Mouse (Mus musculus) heart, embryonic 14.5 days (tissue): ENCODE data around the gene Bcap29. TPM values are rescaled to one million over a fixed set of nuclear protein-coding genes. Genes with fewer than 3 reads are reported as not detected.
"Not testable (repeated sequence)": the region's sequence is repeated elsewhere in the genome, so short reads cannot be mapped to it uniquely, and the experiment has no call there.

ENCODE experiments used
- ATAC-seq: fragments of 200-750 bp; cut with Nextera tagmentation; 2 replicates; pipeline ENCODE4 v1.8.0; 2017; ENCODE audit warnings: low read depth, moderate TSS enrichment; ENCODE audit not compliant: insufficient number of reproducible peaks, insufficient read depth, low FRiP score
- H3K27ac ChIP-seq, 2 experiments: fragments of 200-500 bp in 1 of 2; fragments of 300-500 bp in 1 of 2; sonication (generic) in 1 of 2; replicated peaks in 1 of 2; 2 replicates each; pipeline ENCODE4 v1.5.1; 2012 to 2014; ENCODE audit warnings: low read depth in 2 of 2, low read length in 2 of 2, control low read depth in 1 of 2, mild to moderate bottlenecking in 1 of 2, mixed read lengths in 1 of 2; ENCODE audit not compliant: control insufficient read depth in 1 of 2, insufficient read depth in 1 of 2
- H3K27me3 ChIP-seq: fragments of 300-500 bp; sonication (generic); 2 replicates; pipeline ENCODE4 v1.6.1; 2014; ENCODE audit warnings: mild to moderate bottlenecking, low read length, control low read depth; ENCODE audit not compliant: control insufficient read depth, insufficient read depth
- H3K36me3 ChIP-seq: fragments of 300-500 bp; sonication (generic); 2 replicates; pipeline ENCODE4 v1.6.1; 2014; ENCODE audit warnings: mild to moderate bottlenecking, control low read depth, low read length, mixed read lengths; ENCODE audit not compliant: control insufficient read depth, insufficient read depth
- H3K4me1 ChIP-seq, 2 experiments: fragments of 200-500 bp in 1 of 2; fragments of 300-500 bp in 1 of 2; sonication (generic) in 1 of 2; 2 replicates each; pipeline ENCODE4 v1.6.1; 2012 to 2014; ENCODE audit warnings: low read length in 2 of 2, control low read depth in 1 of 2, mixed read lengths in 1 of 2; ENCODE audit not compliant: control insufficient read depth in 2 of 2, insufficient read depth in 2 of 2
- H3K4me2 ChIP-seq: fragments of 300-500 bp; sonication (generic); 2 replicates; pipeline ENCODE4 v1.6.1; 2014; ENCODE audit warnings: mild to moderate bottlenecking, low read length
- H3K4me3 ChIP-seq, 2 experiments: fragments of 200-500 bp in 1 of 2; fragments of 300-500 bp in 1 of 2; sonication (generic) in 1 of 2; 2 replicates each; pipeline ENCODE4 v1.5.1; 2012 to 2014; ENCODE audit warnings: low read length in 2 of 2, mild to moderate bottlenecking in 2 of 2, control low read depth in 1 of 2, low read depth in 1 of 2, moderate library complexity in 1 of 2; ENCODE audit not compliant: control insufficient read depth in 1 of 2, insufficient read depth in 1 of 2
- H3K9ac ChIP-seq: fragments of 300-500 bp; sonication (generic); 2 replicates; pipeline ENCODE4 v1.6.1; 2014; ENCODE audit warnings: mild to moderate bottlenecking, low read length
- H3K9me3 ChIP-seq: fragments of 300-500 bp; sonication (generic); 2 replicates; pipeline ENCODE4 v1.6.1; 2016; ENCODE audit warnings: low read length, control low read depth; ENCODE audit not compliant: control insufficient read depth
- WGBS: fragments of 180-500 bp; shearing (Covaris S2); extraction: QIAGEN DNeasy Blood & Tissue Kit; methylation state at CpG from one replicate; pipeline ENCODE4 v1.1.7; 2014; 5-methylcytosine and 5-hydroxymethylcytosine counted together
- polyA plus RNA-seq: library from polyadenylated mRNA; unstranded; fragments of >200 nt; fragmentation: Nextera tagmentation; extraction: Ambion mirVana; gene quantifications from 2 replicates; pipeline ENCODE4 v1.2.1, GENCODE M21; 2014

The Bcap29 gene
- polyA plus RNA-seq, 1 experiment from 2014 or later, result 49.4 TPM

GRCm38 (mm10) chr12:31578691-31579476, 55.6 kb downstream of the Bcap29 start:
- ATAC-seq, result no peak
- WGBS, result 85% methylated on average over 8 of the region's 8 CpGs
- H3K27ac ChIP-seq, result no peak overlapping the region

GRCm38 (mm10) chr12:31574506-31574905, 60.0 kb downstream of the Bcap29 start:
- H3K4me2 ChIP-seq, result no peak overlapping the region
- whole genome bisulfite sequencing, result 82% methylated on average over 5 of the region's 5 CpGs
- no peak overlapping the region for H3K4me3 ChIP-seq
- no peaks in the 10 kb centered on the region for H3K36me3 ChIP-seq
- no peak overlapping the region for H3K9ac ChIP-seq
- H3K9me3 ChIP-seq, result no peaks in the 10 kb centered on the region
- no peak overlapping the region for H3K27ac ChIP-seq
- ATAC-seq, result no peak
- H3K27me3 ChIP-seq, result no peaks in the 10 kb centered on the region
- H3K4me1 ChIP-seq, result peaks cover 3 to 6% of the 10 kb centered on the region in 2 experiments

More at GRCm38 (mm10) chr12:31578691-31579476, 55.6 kb downstream of the Bcap29 start:
- 0 out of 4 replicates have a peak, but pooled peaks cover 0 to 7% of the 10 kb centered on the region in 2 experiments for H3K4me1 ChIP-seq
- H3K27me3 ChIP-seq, result no peaks in the 10 kb centered on the region
- H3K4me2 ChIP-seq, result no peak overlapping the region
- no peaks in the 10 kb centered on the region for H3K36me3 ChIP-seq
- H3K9ac ChIP-seq, result no peak overlapping the region
- no peak overlapping the region for H3K4me3 ChIP-seq
- no peaks in the 10 kb centered on the region for H3K9me3 ChIP-seq

GRCm38 (mm10) chr12:31569784-31570183, 64.7 kb downstream of the Bcap29 start:
- Histone ChIP-seq H3K27ac (0 out of 4 replicates have a peak overlapping the region, but pooled peaks of 1 of the 2 experiments have one; percentile 33), H3K4me3 (no peak overlapping the region), H3K9ac (no peak overlapping the region), H3K9me3 (no peaks in the 10 kb centered on the region), H3K4me2 (no peak overlapping the region), H3K4me1 (peaks cover 7 to 20% of the 10 kb centered on the region in 2 experiments), H3K27me3 (no peaks in the 10 kb centered on the region), H3K36me3 (no peaks in the 10 kb centered on the region)
- WGBS, result 45% methylated on average over 2 of the region's 2 CpGs
- no peak for ATAC-seq

- Histone ChIP-seq H3K27ac (peak overlapping the region; percentile 77 to 79), H3K27me3 (no peaks in the 10 kb centered on the region), H3K9me3 (no peaks in the 10 kb centered on the region), H3K4me3 (no peak overlapping the region), H3K4me1 (peaks cover 7 to 20% of the 10 kb centered on the region in 2 experiments), H3K4me2 (no peak overlapping the region), H3K36me3 (no peaks in the 10 kb centered on the region), H3K9ac (no peak overlapping the region)
- peak; percentile 61; the same call in 1 of the 2 replicates for ATAC-seq
Measured at GRCm38 (mm10) chr12:31568661-31569060, 65.8 kb downstream of the Bcap29 start.

DNA sequence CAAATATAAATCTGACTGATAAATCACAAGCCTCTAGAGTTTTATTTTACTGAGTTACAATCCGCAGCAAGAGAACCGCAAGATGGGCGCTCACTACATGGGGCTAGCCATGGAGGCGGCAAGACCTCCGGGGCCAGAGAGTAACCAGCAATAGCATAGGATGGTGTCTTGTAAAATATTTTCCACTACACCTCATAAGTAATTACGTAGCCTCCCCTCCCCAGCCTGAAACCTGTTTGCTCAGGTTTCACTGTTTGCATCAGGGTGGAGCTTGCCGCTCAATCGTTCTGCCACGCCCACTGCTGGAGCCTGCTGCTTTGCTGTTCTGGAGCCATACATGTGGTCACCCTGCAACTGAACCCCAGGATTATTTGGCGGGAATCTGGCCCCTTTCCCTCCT, 66.9 kb downstream of the Bcap29 start:
- ATAC-seq, H3K36me3 ChIP-seq, H3K27me3 ChIP-seq, H3K9me3 ChIP-seq, H3K4me3 ChIP-seq: not testable (repeated sequence)
- 34% methylated on average over 10 of the region's 10 CpGs for WGBS
- Histone ChIP-seq H3K27ac (peak overlapping the region in 1 of 2 experiments; percentile 46; a peak in 2 of 4 replicates), H3K9ac (0 out of 2 replicates have a peak overlapping the region, but pooled peaks have one; percentile 25), H3K4me1 (peaks cover 7 to 20% of the 10 kb centered on the region in 2 experiments), H3K4me2 (peak overlapping the region; percentile 47)

- Histone ChIP-seq H3K27me3 (peaks cover 33% of the 10 kb centered on the region), H3K4me1 (peaks cover 0 to 6% of the 10 kb centered on the region in 2 experiments; a peak in 1 of 4 replicates), H3K27ac (no peak overlapping the region), H3K9me3 (no peaks in the 10 kb centered on the region), H3K9ac (no peak overlapping the region), H3K4me2 (no peak overlapping the region), H3K36me3 (no peaks in the 10 kb centered on the region), H3K4me3 (no peak overlapping the region)
- no peak for ATAC-seq
- 69% methylated on average over 5 of the region's 5 CpGs for WGBS
Measured at GRCm38 (mm10) chr12:31560712-31561111, 73.7 kb downstream of the Bcap29 start.

DNA sequence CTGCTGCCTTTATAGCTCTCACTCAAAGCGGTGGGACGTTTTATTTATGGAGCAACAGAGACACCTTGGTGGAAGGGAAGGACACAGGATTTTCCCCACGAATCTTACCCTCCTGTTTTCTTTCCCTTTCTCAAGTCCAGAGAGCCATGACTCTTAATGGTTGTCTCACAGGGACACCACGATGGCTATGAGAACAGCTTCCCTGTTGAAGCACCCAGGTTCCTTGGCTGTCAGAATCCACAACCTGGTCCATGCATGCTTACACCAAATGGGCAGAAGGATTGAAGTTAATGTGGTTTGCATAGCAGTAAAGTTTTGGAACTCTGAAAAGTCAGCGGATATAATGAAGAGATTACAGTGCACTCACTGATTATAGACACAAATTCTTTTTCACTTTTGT, 74.5 kb downstream of the Bcap29 start:
- H3K9ac ChIP-seq, result 0 out of 2 replicates have a peak overlapping the region, but pooled peaks have one; percentile 63
- ATAC-seq, result no peak
- peak overlapping the region; percentile 56 to 60; a peak in 3 of 4 replicates for H3K4me3 ChIP-seq
- H3K36me3 ChIP-seq, result no peaks in the 10 kb centered on the region
- H3K27ac ChIP-seq, result no peak overlapping the region
- H3K4me2 ChIP-seq, result peak overlapping the region; percentile 100
- WGBS, result 18% methylated on average over 5 of the region's 5 CpGs
- H3K27me3 ChIP-seq, result peaks cover 34% of the 10 kb centered on the region
- H3K9me3 ChIP-seq, result no peaks in the 10 kb centered on the region
- H3K4me1 ChIP-seq, result peaks cover 0 to 6% of the 10 kb centered on the region in 2 experiments; a peak in 1 of 4 replicates
